Mouse (Mus musculus) heart, adult 2 months (tissue): Measurements from ENCODE around the gene Mrps26. TPM values are rescaled to one million over a fixed set of nuclear protein-coding genes. Genes with fewer than 3 reads are reported as not detected.

Experiments used
- DNase-seq, 2 experiments: peaks; one replicate each; pipeline ENCODE4 v3.0.0; 2021
- H3K27ac ChIP-seq: fragments of 200-600 bp; 2 replicates; pipeline ENCODE4 v1.8.1; 2022
- H3K27me3 ChIP-seq: fragments of 200-500 bp; 2 replicates; pipeline ENCODE4 v1.6.1; 2012; ENCODE audit warnings: mild to moderate bottlenecking, low read length, inconsistent platforms, mixed read lengths; ENCODE audit not compliant: control insufficient read depth, insufficient read depth
- H3K36me3 ChIP-seq: fragments of 200-500 bp; 2 replicates; pipeline ENCODE4 v1.6.1; 2012; ENCODE audit warnings: low read length, inconsistent platforms; ENCODE audit not compliant: control insufficient read depth, insufficient read depth
- H3K4me1 ChIP-seq: fragments of 200-500 bp; 2 replicates; pipeline ENCODE4 v1.6.1; 2011; ENCODE audit warnings: low read length; ENCODE audit not compliant: control insufficient read depth, insufficient read depth
- H3K4me3 ChIP-seq: fragments of 200-600 bp; 2 replicates; pipeline ENCODE4 v1.8.1; 2022
- H3K79me2 ChIP-seq: fragments of 200-500 bp; replicated peaks from 2 replicates; pipeline ENCODE4 v1.6.1; 2012; ENCODE audit warnings: mild to moderate bottlenecking, inconsistent platforms, low read length, moderate library complexity, mixed read lengths; ENCODE audit not compliant: control insufficient read depth, insufficient read depth
- H3K9ac ChIP-seq: fragments of 200-500 bp; 2 replicates; pipeline ENCODE4 v1.6.1; 2012; ENCODE audit warnings: low read depth, mild to moderate bottlenecking, control low read depth, inconsistent platforms, low read length, mixed read lengths
- CTCF ChIP-seq: fragments of 200-600 bp; IDR thresholded peaks from 2 replicates; pipeline ENCODE4 v1.8.1; 2022; ENCODE audit warnings: antibody characterized with exemption, mild to moderate bottlenecking, moderate library complexity
- EP300 ChIP-seq: fragments of 200-500 bp; IDR thresholded peaks from 2 replicates; pipeline ENCODE4 v1.6.1; 2011; ENCODE audit warnings: low read depth, low read length, control low read depth; ENCODE audit not compliant: insufficient read depth
- POLR2A ChIP-seq: fragments of 200-500 bp; IDR thresholded peaks from 2 replicates; pipeline ENCODE4 v1.6.1; 2011; ENCODE audit warnings: mild to moderate bottlenecking, low read depth, low read length, control low read depth; ENCODE audit not compliant: insufficient read depth
- WGBS: fragments of 180-500 bp; shearing (Covaris S2); methylation state at CpG from one replicate; pipeline ENCODE4 v1.1.7; 2018; 5-methylcytosine and 5-hydroxymethylcytosine counted together
- intact Hi-C: fragments of 180-260 bp; cut with DNase I; formaldehyde crosslinking; loops from one replicate; pipeline ENCODE4 v1.15.1; 2025
- polyA plus RNA-seq: library from polyadenylated mRNA; depleted of rRNA; stranded (reverse); fragments of >200 nt; gene quantifications from 2 replicates; pipeline ENCODE4 v1.2.3, GENCODE M21; 2012
- total RNA-seq, 2 experiments: library from RNA; stranded (reverse); gene quantifications; 2 replicates each; pipeline ENCODE4 v1.2.3; 2021

Gene Mrps26
- total and polyA plus RNA-seq, 3 experiments = 40.9 to 72.9 (median 57.6) TPM

DNA sequence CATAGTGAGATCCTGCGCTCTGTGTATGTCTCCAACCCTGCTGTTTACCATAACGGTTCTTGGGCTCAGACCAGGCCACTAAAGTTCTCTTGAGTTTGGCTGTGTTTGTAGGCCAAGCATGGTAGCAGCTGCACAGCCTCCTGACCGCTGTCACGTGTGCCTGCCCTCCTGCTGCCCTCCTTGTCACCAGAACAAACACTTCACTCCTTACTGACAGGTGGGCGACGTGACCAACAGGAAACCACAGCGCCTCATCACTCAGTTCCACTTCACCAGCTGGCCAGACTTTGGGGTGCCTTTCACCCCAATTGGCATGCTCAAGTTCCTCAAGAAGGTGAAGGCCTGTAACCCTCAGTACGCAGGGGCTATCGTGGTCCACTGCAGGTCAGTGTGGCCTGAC lies 23.3 kb upstream of the Mrps26 start:
- Histone ChIP-seq H3K4me3 (no peak overlapping the region), H3K36me3 (no peaks in the 10 kb centered on the region), H3K27me3 (no peaks in the 10 kb centered on the region), H3K79me2 (no peaks in the 10 kb centered on the region), H3K4me1 (no peaks in the 10 kb centered on the region), H3K27ac (no peak overlapping the region), H3K9ac (no peak overlapping the region)
- WGBS = 88% methylated on average over 9 of the region's 9 CpGs
- no peak for DNase-seq
- intact Hi-C loops = no loop called here
- no peak for TF ChIP-seq CTCF
- TF ChIP-seq EP300 = no peak
- no peak for TF ChIP-seq POLR2A

DNA sequence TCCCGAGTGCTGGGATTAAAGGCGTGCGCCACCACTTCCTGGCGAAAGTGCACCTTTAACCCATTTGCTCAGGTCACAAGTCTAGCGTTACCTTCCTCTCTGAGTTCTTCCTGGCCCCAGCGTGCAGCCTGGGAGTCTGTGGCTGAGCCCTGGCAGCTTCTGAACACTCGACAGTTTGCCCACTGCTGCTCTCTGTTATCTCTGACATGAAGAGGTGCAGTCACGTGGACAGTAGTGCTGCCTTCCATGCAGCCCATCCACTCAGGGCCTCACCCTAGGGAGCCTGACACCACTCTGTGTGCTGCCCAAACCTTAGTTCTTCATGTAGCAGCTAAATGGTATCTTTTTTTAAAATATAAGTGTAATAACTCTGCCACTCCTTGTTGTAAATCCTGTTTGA lies 16.6 kb upstream of the Mrps26 start:
- no peak overlapping the region for H3K9ac ChIP-seq
- H3K79me2 ChIP-seq = no peaks in the 10 kb centered on the region
- H3K4me1 ChIP-seq = no peaks in the 10 kb centered on the region
- no peak overlapping the region for H3K4me3 ChIP-seq
- TF ChIP-seq CTCF (no peak), EP300 (no peak), POLR2A (no peak)
- H3K27me3 ChIP-seq = no peaks in the 10 kb centered on the region
- intact Hi-C loops = no loop called here
- no peak for DNase-seq
- WGBS = 73% methylated on average over 8 of the region's 8 CpGs
- no peaks in the 10 kb centered on the region for H3K36me3 ChIP-seq
- no peak overlapping the region for H3K27ac ChIP-seq

DNA sequence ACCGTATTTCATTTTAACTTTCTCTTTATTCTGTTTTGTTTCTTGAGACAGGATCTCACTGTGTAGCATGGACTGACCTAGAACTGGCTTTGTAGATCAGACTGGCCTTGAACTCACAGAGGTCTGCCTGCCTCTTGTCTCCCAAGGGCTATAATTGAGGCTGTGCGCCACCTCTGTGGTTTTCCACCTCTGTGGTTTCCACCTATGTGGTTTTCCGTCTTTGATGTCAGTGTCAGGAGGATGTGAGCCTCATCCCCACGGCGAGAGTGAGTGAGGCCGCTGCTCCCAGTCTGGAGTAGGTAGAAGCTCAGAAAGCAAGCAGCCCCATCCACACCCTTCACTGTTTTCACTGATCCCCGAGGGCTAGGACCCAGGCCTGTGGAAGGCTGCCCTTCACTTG lies 8.7 kb upstream of the Mrps26 start:
- intact Hi-C loops = no loop called here
- no peak for DNase-seq
- Histone ChIP-seq H3K79me2 (no peaks in the 10 kb centered on the region), H3K27ac (no peak overlapping the region), H3K4me1 (no peaks in the 10 kb centered on the region), H3K4me3 (no peak overlapping the region), H3K36me3 (no peaks in the 10 kb centered on the region), H3K27me3 (no peaks in the 10 kb centered on the region), H3K9ac (no peak overlapping the region)
- 91% methylated on average over 7 of the region's 7 CpGs for WGBS
- TF ChIP-seq POLR2A = no peak
- no peak for TF ChIP-seq CTCF
- no peak for TF ChIP-seq EP300

DNA sequence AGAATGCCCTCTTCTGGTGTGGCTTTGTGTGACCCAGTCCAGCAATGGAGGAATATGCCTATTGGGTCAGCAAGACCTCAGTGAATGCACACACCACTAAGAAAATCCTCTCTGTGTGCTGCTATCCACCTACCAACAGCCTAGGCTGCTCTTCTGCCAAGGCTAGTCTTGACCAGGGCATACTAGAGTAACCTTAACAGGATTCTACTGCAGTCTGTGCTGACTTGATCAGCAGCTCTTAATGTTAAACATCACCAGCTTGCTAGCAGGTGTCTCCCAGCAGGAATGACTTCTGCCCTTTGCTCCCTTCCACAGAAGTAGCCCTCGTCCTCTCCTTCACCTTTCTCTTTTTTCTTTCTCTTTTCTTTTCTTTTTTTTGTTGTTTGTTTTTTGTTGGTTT lies 7.2 kb upstream of the Mrps26 start:
- H3K36me3 ChIP-seq = no peaks in the 10 kb centered on the region
- no peak overlapping the region for H3K27ac ChIP-seq
- DNase-seq = no peak
- WGBS = 94% methylated on average over 1 of the region's 1 CpGs
- intact Hi-C loops = no loop called here
- no peak overlapping the region for H3K9ac ChIP-seq
- no peaks in the 10 kb centered on the region for H3K79me2 ChIP-seq
- no peak overlapping the region for H3K4me3 ChIP-seq
- TF ChIP-seq POLR2A (no peak), EP300 (no peak), CTCF (no peak)
- no peaks in the 10 kb centered on the region for H3K27me3 ChIP-seq
- H3K4me1 ChIP-seq = no peaks in the 10 kb centered on the region

DNA sequence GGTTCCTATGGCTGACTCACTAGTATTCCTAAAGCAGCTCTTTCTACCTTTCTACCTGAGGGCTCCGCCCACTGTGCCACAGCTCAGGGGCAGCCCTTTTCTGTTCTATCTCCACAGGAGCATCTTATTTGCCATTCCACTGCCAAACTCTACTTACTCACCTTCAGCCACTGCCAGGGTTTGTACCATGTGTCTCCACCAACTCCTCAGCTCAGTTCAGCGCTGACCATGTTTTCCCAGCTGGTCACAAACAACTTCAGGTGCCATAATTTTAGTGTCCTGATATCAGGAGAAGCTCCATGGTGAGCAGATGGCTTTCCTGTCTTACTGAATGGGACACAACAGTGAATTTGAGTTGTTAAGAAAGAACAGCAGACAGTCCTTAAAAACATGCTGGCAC lies 6.1 kb upstream of the Mrps26 start:
- no peak for DNase-seq
- WGBS = 97% methylated on average over 2 of the region's 2 CpGs
- no peak overlapping the region for H3K4me3 ChIP-seq
- H3K79me2 ChIP-seq = no peaks in the 10 kb centered on the region
- no peak overlapping the region for H3K27ac ChIP-seq
- intact Hi-C loops = no loop called here
- no peaks in the 10 kb centered on the region for H3K36me3 ChIP-seq
- H3K27me3 ChIP-seq = no peaks in the 10 kb centered on the region
- no peak for TF ChIP-seq POLR2A
- TF ChIP-seq CTCF = no peak
- TF ChIP-seq EP300 = no peak
- no peaks in the 10 kb centered on the region for H3K4me1 ChIP-seq
- H3K9ac ChIP-seq = no peak overlapping the region

DNA sequence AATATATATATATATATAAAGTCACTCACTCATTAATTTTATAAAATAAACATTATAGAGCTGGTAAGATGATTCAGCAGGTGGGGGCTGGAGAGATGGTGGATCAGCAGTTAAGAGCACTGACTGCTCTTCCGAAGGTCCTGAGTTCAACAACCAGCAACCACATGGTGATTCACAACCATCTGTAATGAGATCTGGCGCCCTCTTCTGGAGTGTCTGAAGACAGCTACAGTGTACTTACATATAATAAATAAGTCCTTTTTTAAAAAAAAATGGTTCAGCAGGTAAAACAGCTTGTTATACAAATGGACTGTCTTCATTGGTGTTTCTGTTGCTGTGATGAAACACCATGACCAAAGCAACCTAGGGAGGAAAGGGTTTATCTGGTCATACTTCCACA lies 5.5 kb upstream of the Mrps26 start:
- Histone ChIP-seq H3K27ac (no peak overlapping the region), H3K79me2 (no peaks in the 10 kb centered on the region), H3K36me3 (no peaks in the 10 kb centered on the region), H3K9ac (no peak overlapping the region), H3K4me1 (peaks cover 2% of the 10 kb centered on the region), H3K27me3 (no peaks in the 10 kb centered on the region), H3K4me3 (no peak overlapping the region)
- WGBS = 84% methylated on average over 2 of the region's 2 CpGs
- TF ChIP-seq CTCF (peak; percentile 50), EP300 (no peak)
- no peak for DNase-seq
- intact Hi-C loops = no loop called here

DNA sequence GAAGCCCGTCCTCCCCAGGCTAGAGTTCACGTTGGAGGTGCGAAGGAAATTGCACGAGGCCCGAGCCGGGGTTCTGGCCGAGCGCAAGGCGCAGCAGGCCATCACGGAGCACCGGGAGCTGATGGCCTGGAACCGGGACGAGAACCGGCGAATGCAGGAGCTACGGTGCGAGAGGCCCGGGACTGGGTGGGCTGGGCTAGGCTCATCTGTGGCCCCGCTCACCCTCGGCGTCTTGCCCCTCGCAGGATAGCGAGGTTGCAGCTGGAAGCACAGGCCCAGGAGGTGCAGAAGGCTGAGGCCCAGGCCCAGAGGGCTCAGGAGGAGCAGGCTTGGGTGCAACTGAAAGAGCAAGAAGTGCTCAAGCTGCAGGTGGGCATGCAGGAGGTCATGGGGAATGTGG lies 521 bp downstream of the Mrps26 start:
- H3K9ac ChIP-seq = peak overlapping the region; percentile 87
- no peaks in the 10 kb centered on the region for H3K36me3 ChIP-seq
- H3K4me1 ChIP-seq = peaks cover 7% of the 10 kb centered on the region
- TF ChIP-seq CTCF = no peak
- H3K27ac ChIP-seq = peak overlapping the region; percentile 78
- no peaks in the 10 kb centered on the region for H3K79me2 ChIP-seq
- DNase-seq = no peak
- H3K4me3 ChIP-seq = peak overlapping the region; percentile 90
- no peaks in the 10 kb centered on the region for H3K27me3 ChIP-seq
- intact Hi-C loops = loop anchor here (5.0 kb wide), 3 partner anchors 33 to 142 kb away; partner anchors contain the start of genes Pced1a, Ptpra and Vps16
- under 1% methylated on average over 23 of the region's 23 CpGs for WGBS
